Mouse (Mus musculus) CH12.LX (cell line): ENCODE results near the gene Zdhhc23. TPM values are rescaled to one million over a fixed set of nuclear protein-coding genes. Genes with fewer than 3 reads are reported as not detected.

Experiments
- DNase-seq: peaks from one replicate; pipeline ENCODE4 v3.0.0-alpha.2; 2013; ENCODE audit errors: extremely low read depth
- H3K27ac ChIP-seq: 2 replicates; pipeline ENCODE4 v1.5.1; 2012; ENCODE audit warnings: low read depth, mild to moderate bottlenecking, control low read depth, moderate library complexity; ENCODE audit not compliant: insufficient read depth
- H3K27me3 ChIP-seq: replicated peaks from 2 replicates; pipeline ENCODE3; 2012; ENCODE audit warnings: inconsistent platforms
- H3K36me3 ChIP-seq, 2 experiments: replicated peaks in 1 of 2; 2 replicates each; pipeline versions ENCODE3 to v1.6.1; 2012; ENCODE audit warnings: inconsistent platforms in 1 of 2, low read length in 1 of 2, mild to moderate bottlenecking in 1 of 2, mixed read lengths in 1 of 2, moderate library complexity in 1 of 2; ENCODE audit not compliant: control insufficient read depth in 1 of 2, insufficient read depth in 1 of 2
- H3K4me1 ChIP-seq, 2 experiments: 2 replicates each; pipeline ENCODE4 v1.6.1; 2012; ENCODE audit warnings: inconsistent platforms in 1 of 2, moderate library complexity in 1 of 2; ENCODE audit not compliant: insufficient read depth in 2 of 2, control insufficient read depth in 1 of 2
- H3K4me2 ChIP-seq: 2 replicates; pipeline ENCODE4 v1.6.1; 2012; ENCODE audit warnings: low read depth, mild to moderate bottlenecking, control low read depth; ENCODE audit not compliant: poor library complexity, insufficient read depth, severe bottlenecking
- H3K4me3 ChIP-seq, 3 experiments: fragments of 150-350 bp in 1 of 3; sonication (generic) in 1 of 3; replicated peaks in 1 of 3; 2 replicates each; pipeline versions ENCODE3 to v1.5.1; 2011 to 2012; ENCODE audit warnings: low read depth in 2 of 3, low read length in 2 of 3, mild to moderate bottlenecking in 2 of 3, moderate library complexity in 2 of 3, control low read depth in 1 of 3, improper control_type of control experiment in 1 of 3, inconsistent platforms in 1 of 3, mixed read lengths in 1 of 3; ENCODE audit not compliant: poor library complexity in 1 of 3
- H3K79me2 ChIP-seq: replicated peaks from 2 replicates; pipeline ENCODE4 v1.6.1; 2012; ENCODE audit warnings: mild to moderate bottlenecking, moderate library complexity; ENCODE audit not compliant: control insufficient read depth, poor library complexity, insufficient read depth, severe bottlenecking; ENCODE audit errors: extremely low read depth
- H3K9ac ChIP-seq: 2 replicates; pipeline ENCODE4 v1.6.1; 2012; ENCODE audit warnings: low read depth, mild to moderate bottlenecking, control low read depth, moderate library complexity; ENCODE audit not compliant: insufficient read depth
- H3K9me3 ChIP-seq: replicated peaks from 2 replicates; pipeline ENCODE3; 2012; ENCODE audit warnings: low read length, inconsistent platforms, mixed read lengths
- BHLHE40 ChIP-seq: IDR thresholded peaks from 2 replicates; pipeline ENCODE4 v1.6.1; 2011; ENCODE audit warnings: mild to moderate bottlenecking, low read depth, low read length, improper control_type of control experiment
- CTCF ChIP-seq, 2 experiments: IDR thresholded peaks in 1 of 2; conservative IDR thresholded peaks in 1 of 2; 2 replicates each; pipeline ENCODE4 v1.5.1; 2011 to 2012; ENCODE audit warnings: low read depth in 2 of 2, low read length in 2 of 2, improper control_type of control experiment in 1 of 2, inconsistent platforms in 1 of 2, mild to moderate bottlenecking in 1 of 2, moderate library complexity in 1 of 2
- ELF1 ChIP-seq: IDR thresholded peaks from 2 replicates; pipeline ENCODE4 v1.6.1; 2014; ENCODE audit warnings: low read depth, mild to moderate bottlenecking, inconsistent platforms, low read length, improper control_type of control experiment
- ETS1 ChIP-seq: conservative IDR thresholded peaks from 2 replicates; pipeline ENCODE4 v1.6.1; 2012; ENCODE audit warnings: low read depth, mild to moderate bottlenecking, inconsistent platforms, low read length, improper control_type of control experiment, moderate library complexity
- HCFC1 ChIP-seq: IDR thresholded peaks from 2 replicates; pipeline ENCODE4 v1.6.1; 2012; ENCODE audit warnings: low read depth, mild to moderate bottlenecking, inconsistent platforms, low read length, improper control_type of control experiment
- JUN ChIP-seq: IDR thresholded peaks from 2 replicates; pipeline ENCODE4 v1.6.1; 2011; ENCODE audit warnings: low read depth, mild to moderate bottlenecking, low read length, improper control_type of control experiment, moderate library complexity; ENCODE audit not compliant: insufficient read depth
- JUND ChIP-seq: conservative IDR thresholded peaks from 2 replicates; pipeline ENCODE4 v1.6.1; 2011; ENCODE audit warnings: low read depth, low read length, improper control_type of control experiment
- MAX ChIP-seq: IDR thresholded peaks from 2 replicates; pipeline ENCODE4 v1.6.1; 2011; ENCODE audit warnings: low read length, improper control_type of control experiment
- MAZ ChIP-seq: IDR thresholded peaks from 2 replicates; pipeline ENCODE4 v1.6.1; 2012; ENCODE audit warnings: low read depth, mild to moderate bottlenecking, inconsistent platforms, low read length, improper control_type of control experiment, moderate library complexity
- MXI1 ChIP-seq: IDR thresholded peaks from 2 replicates; pipeline ENCODE4 v1.6.1; 2011; ENCODE audit warnings: mild to moderate bottlenecking, low read depth, low read length, improper control_type of control experiment
- MYC ChIP-seq: IDR thresholded peaks from 2 replicates; pipeline ENCODE4 v1.6.1; 2011; ENCODE audit warnings: low read depth, mild to moderate bottlenecking, improper control_type of control experiment, low read length
- NELFE ChIP-seq: IDR thresholded peaks from 2 replicates; pipeline ENCODE4 v1.6.1; 2011; ENCODE audit warnings: low read depth, low read length, improper control_type of control experiment
- NRF1 ChIP-seq: IDR thresholded peaks from 2 replicates; pipeline ENCODE4 v1.6.1; 2014; ENCODE audit warnings: low read depth, mild to moderate bottlenecking, inconsistent platforms, low read length, improper control_type of control experiment, moderate library complexity
- PAX5 ChIP-seq: IDR thresholded peaks from 2 replicates; pipeline ENCODE4 v1.6.1; 2012; ENCODE audit warnings: low read length, inconsistent platforms, mixed read lengths
- POLR2A ChIP-seq: IDR thresholded peaks from 2 replicates; pipeline ENCODE4 v1.6.1; 2011; ENCODE audit warnings: low read depth, mild to moderate bottlenecking, improper control_type of control experiment, low read length
- RAD21 ChIP-seq: IDR thresholded peaks from 2 replicates; pipeline ENCODE4 v1.6.1; 2011; ENCODE audit warnings: low read depth, mild to moderate bottlenecking, low read length, improper control_type of control experiment, moderate library complexity
- RCOR1 ChIP-seq: conservative IDR thresholded peaks from 2 replicates; pipeline ENCODE4 v1.6.1; 2012; ENCODE audit warnings: low read depth, mild to moderate bottlenecking, inconsistent platforms, low read length, improper control_type of control experiment
- SIN3A ChIP-seq: IDR thresholded peaks from 2 replicates; pipeline ENCODE4 v1.6.1; 2012; ENCODE audit warnings: low read length, improper control_type of control experiment, inconsistent platforms
- SMC3 ChIP-seq: IDR thresholded peaks from 2 replicates; pipeline ENCODE4 v1.6.1; 2011; ENCODE audit warnings: low read depth, low read length, improper control_type of control experiment
- USF1 ChIP-seq: IDR thresholded peaks from 2 replicates; pipeline ENCODE4 v1.6.1; 2014; ENCODE audit warnings: low read depth, mild to moderate bottlenecking, inconsistent platforms, low read length, improper control_type of control experiment
- USF2 ChIP-seq: conservative IDR thresholded peaks from 2 replicates; pipeline ENCODE4 v1.6.1; 2011; ENCODE audit warnings: low read depth, low read length, improper control_type of control experiment
- ZC3H11A ChIP-seq: IDR thresholded peaks from 2 replicates; pipeline ENCODE4 v1.6.1; 2012; ENCODE audit warnings: low read depth, mild to moderate bottlenecking, inconsistent platforms, low read length, improper control_type of control experiment
- ZKSCAN1 ChIP-seq: IDR thresholded peaks from 2 replicates; pipeline ENCODE4 v1.6.1; 2012; ENCODE audit warnings: low read depth, inconsistent platforms, low read length, improper control_type of control experiment, borderline replicate concordance
- ZNF384 ChIP-seq: IDR thresholded peaks from 2 replicates; pipeline ENCODE4 v1.6.1; 2012; ENCODE audit warnings: low read depth, low read length, improper control_type of control experiment, inconsistent platforms
- dilution Hi-C: fragments of 300-500 bp; cut with MboI; formaldehyde crosslinking; loops from 2 replicates; pipeline ENCODE4 v1.14.3; 2020; ENCODE audit warnings: low sequenced_read_pairs; ENCODE audit not compliant: extremely low pct_unique_long_range_greater_than_20kb, extremely low pct_ligation_motif_present
- in situ Hi-C: fragments of 300-500 bp; cut with MboI; formaldehyde crosslinking; loops from 3 replicates; pipeline ENCODE4 v1.14.3; 2019; ENCODE audit warnings: low sequenced_read_pairs, low pct_ligation_motif_present, low pct_unique_long_range_greater_than_20kb, mixed read lengths
- polyA plus RNA-seq: library from polyadenylated mRNA; unstranded; fragments of >175 nt; gene quantifications from 2 replicates; pipeline ENCODE4 v1.2.1, GENCODE M21; 2012; ENCODE audit warnings: low read depth; ENCODE audit not compliant: insufficient read length
- total RNA-seq, 2 experiments: library from RNA; depleted of rRNA; stranded (reverse); fragments of 300-350 nt in 1 of 2; fragments of >200 nt in 1 of 2; gene quantifications; 2 replicates each; pipeline ENCODE4 v1.2.3; 2012 to 2014

Gene Zdhhc23
- total and polyA plus RNA-seq, 3 experiments: 0.20 to 0.68 (median 0.46) TPM

DNA sequence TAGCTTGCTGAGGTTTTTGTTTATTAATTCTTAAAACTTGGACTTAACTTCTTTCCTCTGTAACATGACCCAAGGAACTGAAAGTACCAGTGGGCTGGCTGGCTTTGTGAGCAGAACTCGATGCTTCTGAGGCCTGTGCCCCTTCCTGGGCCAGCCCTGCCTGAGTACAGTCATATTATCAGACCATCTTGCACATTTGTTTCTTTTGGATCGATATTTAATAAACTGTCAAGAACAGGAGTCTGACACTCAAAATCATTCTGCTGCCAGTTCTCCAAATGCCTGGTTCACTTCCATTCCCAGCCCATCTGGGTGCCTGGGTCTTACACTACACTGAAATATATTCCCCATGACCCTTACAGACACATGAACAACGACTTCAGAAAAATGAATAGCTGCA, 33.7 kb downstream of the Zdhhc23 start:
- no peaks in the 10 kb centered on the region for H3K9me3 ChIP-seq
- no peak overlapping the region for H3K4me2 ChIP-seq
- no peak overlapping the region for H3K4me3 ChIP-seq
- peaks cover 0 to 36% of the 10 kb centered on the region in 2 experiments for H3K36me3 ChIP-seq
- H3K27me3 ChIP-seq: no peaks in the 10 kb centered on the region
- H3K27ac ChIP-seq: no peak overlapping the region
- dilution Hi-C loops: no loop called here
- no peak for TF ChIP-seq ZNF384
- TF ChIP-seq ZKSCAN1: no peak
- in situ Hi-C loops: no loop called here
- DNase-seq: no peak
- no peak overlapping the region for H3K9ac ChIP-seq
- H3K79me2 ChIP-seq: no peaks in the 10 kb centered on the region
- H3K4me1 ChIP-seq: peaks cover 0 to 21% of the 10 kb centered on the region in 2 experiments; a peak in 2 of 4 replicates

DNA sequence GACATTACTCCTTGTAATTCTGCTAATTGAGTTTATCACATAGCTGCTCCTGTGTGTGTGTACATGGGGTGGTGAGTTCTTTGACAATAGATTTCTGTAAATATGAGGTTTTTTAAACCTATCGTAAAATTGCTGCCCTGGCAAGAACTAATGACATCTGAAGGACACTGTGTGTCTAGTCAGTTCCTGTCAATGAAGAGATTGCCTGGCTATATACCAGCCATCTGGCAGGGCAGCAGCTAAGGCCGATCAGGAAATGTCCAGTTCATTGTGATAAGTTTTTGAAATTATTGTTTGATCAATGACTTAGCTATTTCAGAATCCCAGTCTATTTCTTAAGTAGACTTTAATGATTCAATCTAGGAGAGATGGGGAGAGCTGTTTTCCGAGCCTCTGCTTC, 34.2 kb downstream of the Zdhhc23 start:
- Histone ChIP-seq H3K9ac (no peak overlapping the region), H3K27me3 (no peaks in the 10 kb centered on the region), H3K4me3 (no peak overlapping the region), H3K4me1 (peaks cover 0 to 16% of the 10 kb centered on the region in 2 experiments; a peak in 2 of 4 replicates), H3K27ac (no peak overlapping the region), H3K36me3 (peaks cover 0 to 33% of the 10 kb centered on the region in 2 experiments), H3K9me3 (no peaks in the 10 kb centered on the region), H3K4me2 (no peak overlapping the region), H3K79me2 (no peaks in the 10 kb centered on the region)
- TF ChIP-seq POLR2A: no peak
- no peak for TF ChIP-seq JUN
- no peak for TF ChIP-seq HCFC1
- no peak for TF ChIP-seq PAX5
- TF ChIP-seq MYC: no peak
- no peak for TF ChIP-seq RAD21
- no peak for TF ChIP-seq ELF1
- no peak for TF ChIP-seq NELFE
- no peak for TF ChIP-seq CTCF (conservative IDR thresholded peaks at IDR 0.05 in 1 of 2, IDR thresholded peaks at IDR 0.05 in 1 of 2; ENCODE audit: low read depth in 2 of 2, low read length in 2 of 2)
- TF ChIP-seq SIN3A: no peak
- no peak for TF ChIP-seq ZNF384
- TF ChIP-seq USF2: no peak
- no peak for TF ChIP-seq BHLHE40
- dilution Hi-C loops (no loop called here), in situ Hi-C loops (no loop called here)
- DNase-seq: no peak

DNA sequence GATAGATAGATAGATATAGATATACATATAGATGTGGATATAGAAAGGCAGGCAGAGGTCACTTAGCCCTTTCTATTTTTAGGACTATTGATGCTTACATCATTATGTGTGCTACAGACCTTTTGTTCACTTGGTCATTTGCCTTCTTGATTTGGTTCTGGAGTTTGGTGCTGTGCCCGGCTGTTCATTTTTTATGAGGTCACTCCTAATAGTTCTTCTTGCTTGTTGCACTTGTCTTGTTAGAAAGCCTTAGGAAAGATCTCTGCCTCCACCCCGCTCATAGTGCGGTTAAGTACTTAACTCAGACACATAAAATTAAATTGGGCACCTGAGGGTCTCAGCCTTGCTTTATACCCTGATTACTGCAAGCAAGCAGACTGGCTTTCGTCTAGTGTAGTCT, 38.7 kb downstream of the Zdhhc23 start:
- dilution Hi-C loops: no loop called here
- peaks cover 3 to 35% of the 10 kb centered on the region in 2 experiments for H3K36me3 ChIP-seq
- no peak for DNase-seq
- H3K79me2 ChIP-seq: no peaks in the 10 kb centered on the region
- no peak for TF ChIP-seq MXI1
- no peak for TF ChIP-seq MAX
- TF ChIP-seq RAD21: no peak
- TF ChIP-seq USF1: no peak
- no peak for TF ChIP-seq JUND
- TF ChIP-seq NELFE: no peak
- no peak for TF ChIP-seq PAX5
- TF ChIP-seq MAZ: no peak
- TF ChIP-seq NRF1: no peak
- TF ChIP-seq JUN: no peak
- no peak for TF ChIP-seq RCOR1
- TF ChIP-seq MYC: no peak
- no peak for TF ChIP-seq ZC3H11A
- TF ChIP-seq ETS1: no peak
- no peak for TF ChIP-seq SMC3
- peaks cover 0 to 5% of the 10 kb centered on the region in 2 experiments; a peak in 2 of 4 replicates for H3K4me1 ChIP-seq
- no peak overlapping the region for H3K27ac ChIP-seq
- no peaks in the 10 kb centered on the region for H3K27me3 ChIP-seq
- no peak overlapping the region for H3K4me2 ChIP-seq
- H3K4me3 ChIP-seq: no peak overlapping the region
- in situ Hi-C loops: no loop called here
- H3K9ac ChIP-seq: no peak overlapping the region
- H3K9me3 ChIP-seq: no peaks in the 10 kb centered on the region
